Mouse (Mus musculus) stomach, embryonic 16.5 days (tissue): ENCODE data around the gene Tprn. TPM values are rescaled to one million over a fixed set of nuclear protein-coding genes. Genes with fewer than 3 reads are reported as not detected.

Source experiments
- ATAC-seq: fragments of 200-750 bp; cut with Nextera tagmentation; 2 replicates; pipeline ENCODE4 v1.8.0; 2017; ENCODE audit warnings: moderate number of reproducible peaks, moderate TSS enrichment; ENCODE audit not compliant: insufficient read depth, low FRiP score
- H3K27ac ChIP-seq: fragments of 300-500 bp; sonication (generic); 2 replicates; pipeline ENCODE4 v1.5.1; 2014; ENCODE audit warnings: low read length
- H3K27me3 ChIP-seq: fragments of 300-500 bp; sonication (generic); 2 replicates; pipeline ENCODE4 v1.6.1; 2014; ENCODE audit warnings: low read length, control low read depth, mixed read lengths; ENCODE audit not compliant: control insufficient read depth, insufficient read depth
- H3K36me3 ChIP-seq: fragments of 300-500 bp; sonication (generic); 2 replicates; pipeline ENCODE4 v1.6.1; 2014; ENCODE audit warnings: low read length; ENCODE audit not compliant: control insufficient read depth, insufficient read depth
- H3K4me1 ChIP-seq: fragments of 300-500 bp; sonication (generic); 2 replicates; pipeline ENCODE4 v1.6.1; 2014; ENCODE audit warnings: low read length, control low read depth, mixed read lengths; ENCODE audit not compliant: control insufficient read depth, insufficient read depth
- H3K4me2 ChIP-seq: fragments of 300-500 bp; sonication (generic); 2 replicates; pipeline ENCODE4 v1.6.1; 2014; ENCODE audit warnings: low read depth, low read length, mixed read lengths
- H3K4me3 ChIP-seq: fragments of 300-500 bp; sonication (generic); replicated peaks from 2 replicates; pipeline ENCODE4 v1.5.1; 2014; ENCODE audit warnings: mild to moderate bottlenecking, low read length
- H3K9ac ChIP-seq: fragments of 300-500 bp; sonication (generic); 2 replicates; pipeline ENCODE4 v1.6.1; 2014; ENCODE audit warnings: low read length
- H3K9me3 ChIP-seq: fragments of 300-500 bp; sonication (generic); replicated peaks from 2 replicates; pipeline ENCODE4 v1.6.1; 2016; ENCODE audit warnings: low read length, control low read depth; ENCODE audit not compliant: control insufficient read depth
- WGBS: fragments of 180-500 bp; shearing (Covaris S2); extraction: QIAGEN DNeasy Blood & Tissue Kit; methylation state at CpG from one replicate; pipeline ENCODE4 v1.1.7; 2014; 5-methylcytosine and 5-hydroxymethylcytosine counted together
- polyA plus RNA-seq: library from polyadenylated mRNA; unstranded; fragments of >200 nt; fragmentation: Nextera tagmentation; extraction: Ambion mirVana; gene quantifications from 2 replicates; pipeline ENCODE4 v1.2.1, GENCODE M21; 2015

Tprn gene
- polyA plus RNA-seq, 1 experiment from 2014 or later = 17.9 TPM

DNA sequence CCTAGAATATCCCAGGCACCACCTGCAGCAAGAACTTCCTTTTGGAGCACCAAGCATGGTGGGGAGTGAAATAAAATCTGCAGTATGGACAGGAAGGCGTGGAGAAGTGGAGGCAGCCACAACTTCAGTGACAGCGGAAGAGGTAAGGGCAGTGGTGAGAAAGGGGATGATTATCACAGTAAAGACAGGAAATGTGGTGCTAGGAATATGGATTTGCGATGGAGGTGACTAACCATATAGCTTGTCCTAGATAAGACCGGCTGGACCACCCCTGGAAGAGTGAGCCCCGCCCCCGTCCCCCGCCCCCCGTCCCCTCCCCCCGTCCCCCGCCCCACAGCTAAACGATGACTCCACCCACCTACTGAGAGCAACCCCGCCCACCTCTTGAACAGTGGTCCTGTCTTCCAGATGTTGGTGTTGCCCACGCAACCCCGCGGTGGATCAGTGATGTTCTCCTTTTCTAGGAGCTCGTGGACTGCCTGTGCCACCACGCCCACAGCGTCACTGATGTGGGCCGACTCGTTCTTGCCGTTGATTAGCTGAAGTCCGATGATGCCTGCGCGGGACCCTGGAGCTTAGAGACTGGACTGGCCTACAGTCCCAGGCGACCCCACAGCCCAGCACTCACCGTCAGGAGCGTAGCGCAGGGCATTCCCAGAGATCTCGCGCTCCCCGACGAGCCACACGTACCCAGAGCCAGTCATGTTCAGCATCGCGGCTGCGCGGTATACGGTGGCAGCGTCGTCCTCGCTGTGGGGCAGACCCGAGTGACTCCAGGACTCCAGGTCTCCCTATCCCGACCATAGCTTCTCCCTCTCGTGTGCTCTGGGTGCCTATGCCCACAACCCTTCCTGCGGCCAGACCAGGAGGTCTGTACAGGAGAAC is 42.5 kb downstream of the Tprn start:
- H3K4me3 ChIP-seq = peak overlapping the region; percentile 52
- H3K4me2 ChIP-seq = peak overlapping the region; percentile 67
- peaks cover 17% of the 10 kb centered on the region; the same call in 1 of the 2 replicates for H3K27me3 ChIP-seq
- no peaks in the 10 kb centered on the region for H3K36me3 ChIP-seq
- H3K9ac ChIP-seq = peak overlapping the region; percentile 49
- H3K27ac ChIP-seq = no peak overlapping the region
- no peaks in the 10 kb centered on the region for H3K9me3 ChIP-seq
- 3% methylated on average over 42 of the region's 45 CpGs for WGBS
- ATAC-seq = peak; percentile 37; the same call in 1 of the 2 replicates
- H3K4me1 ChIP-seq = 0 out of 2 replicates have a peak, but pooled peaks cover 2% of the 10 kb centered on the region

DNA sequence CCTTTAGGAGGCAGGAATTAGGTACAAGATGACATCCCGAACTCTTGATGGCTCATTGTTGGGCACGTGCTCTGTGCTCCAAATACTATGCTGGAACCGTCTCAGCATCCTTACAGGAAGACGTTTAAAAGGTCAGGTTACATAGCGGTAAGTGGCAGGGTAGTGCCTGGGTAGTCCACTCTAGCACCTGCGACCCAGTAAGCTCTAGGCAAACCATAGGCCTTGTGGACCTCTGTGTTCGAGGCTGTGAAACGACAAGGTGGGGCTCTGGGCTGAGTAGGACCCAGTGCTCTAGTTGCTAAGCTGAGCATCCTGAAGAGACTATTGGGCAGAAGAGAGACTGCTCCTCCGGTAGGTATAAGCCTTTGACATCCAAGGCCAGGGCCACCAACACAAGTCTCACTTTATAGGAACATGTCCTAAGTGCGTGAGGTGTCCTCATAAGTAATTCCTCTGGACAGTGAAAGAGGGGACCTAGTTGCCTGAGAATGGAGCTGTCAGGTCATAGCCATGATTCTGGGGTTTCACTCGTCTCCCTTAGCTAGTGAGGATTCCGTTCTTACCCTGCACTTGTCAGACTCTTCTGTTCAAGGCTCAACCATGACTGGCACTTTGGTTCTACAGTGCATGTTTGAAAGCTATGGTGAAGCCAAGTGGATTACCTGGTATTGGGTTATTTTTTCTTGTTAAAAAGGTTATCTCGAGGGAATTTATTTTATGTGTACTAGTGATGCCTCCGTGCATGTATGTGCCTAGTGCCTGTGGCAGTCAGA is 43.4 kb downstream of the Tprn start:
- Histone ChIP-seq H3K36me3 (no peaks in the 10 kb centered on the region), H3K9me3 (no peaks in the 10 kb centered on the region), H3K27ac (no peak overlapping the region), H3K4me3 (peak overlapping the region; percentile 52), H3K27me3 (peaks cover 23% of the 10 kb centered on the region), H3K9ac (peak overlapping the region; percentile 49; the same call in 1 of the 2 replicates), H3K4me1 (0 out of 2 replicates have a peak, but pooled peaks cover 2% of the 10 kb centered on the region), H3K4me2 (peak overlapping the region; percentile 67)
- ATAC-seq = no peak
- WGBS = 50% methylated on average over 14 of the region's 14 CpGs

GRCm38 (mm10) chr2:25310180-25310579 is 47.8 kb downstream of the Tprn start:
- peaks cover 49% of the 10 kb centered on the region for H3K27me3 ChIP-seq
- no peak for ATAC-seq
- H3K27ac ChIP-seq = no peak overlapping the region
- no peaks in the 10 kb centered on the region for H3K36me3 ChIP-seq
- no peak overlapping the region for H3K9ac ChIP-seq
- H3K4me2 ChIP-seq = no peak overlapping the region
- H3K4me1 ChIP-seq = no peaks in the 10 kb centered on the region
- no peaks in the 10 kb centered on the region for H3K9me3 ChIP-seq
- no peak overlapping the region for H3K4me3 ChIP-seq
- 53% methylated on average over 10 of the region's 10 CpGs for WGBS

DNA sequence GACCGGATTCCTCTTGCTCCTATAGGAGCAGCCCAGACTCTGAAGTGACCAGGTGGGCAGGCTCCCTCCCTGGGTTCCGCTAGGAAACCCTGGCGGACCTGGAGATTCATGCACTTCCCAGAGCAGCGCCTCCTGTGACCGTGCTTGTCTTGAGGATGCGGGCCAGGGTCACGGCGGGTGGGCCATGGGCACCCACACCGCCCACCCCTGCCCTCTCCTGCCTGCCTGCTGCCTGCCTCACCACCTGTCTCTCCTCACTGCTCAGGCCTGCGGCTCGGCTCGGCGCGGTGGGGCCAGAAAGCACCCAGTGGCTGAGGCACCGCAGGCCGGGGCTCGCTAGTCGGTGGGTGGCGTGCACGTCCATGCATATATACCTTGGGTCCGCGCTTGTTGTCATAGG is 48.6 kb downstream of the Tprn start:
- H3K4me1 ChIP-seq = no peaks in the 10 kb centered on the region
- H3K9ac ChIP-seq = 0 out of 2 replicates have a peak overlapping the region, but pooled peaks have one; percentile 4
- H3K9me3 ChIP-seq = no peaks in the 10 kb centered on the region
- peaks cover 42% of the 10 kb centered on the region for H3K27me3 ChIP-seq
- H3K36me3 ChIP-seq = no peaks in the 10 kb centered on the region
- H3K4me2 ChIP-seq = peak overlapping the region; percentile 45
- H3K27ac ChIP-seq = no peak overlapping the region
- WGBS = under 1% methylated on average over 22 of the region's 22 CpGs
- H3K4me3 ChIP-seq = peak overlapping the region; percentile 2
- ATAC-seq = no peak

- H3K36me3 ChIP-seq = no peaks in the 10 kb centered on the region
- H3K27ac ChIP-seq = no peak overlapping the region
- ATAC-seq = peak; percentile 59; the same call in 1 of the 2 replicates
- H3K27me3 ChIP-seq = peaks cover 38% of the 10 kb centered on the region
- no peaks in the 10 kb centered on the region for H3K4me1 ChIP-seq
- H3K4me3 ChIP-seq = peak overlapping the region; percentile 2; the same call in 1 of the 2 replicates
- H3K9me3 ChIP-seq = no peaks in the 10 kb centered on the region
- H3K9ac ChIP-seq = no peak overlapping the region
- H3K4me2 ChIP-seq = peak overlapping the region; percentile 45
- 6% methylated on average over 11 of the region's 11 CpGs for WGBS
Observed at GRCm38 (mm10) chr2:25311491-25311891, 49.1 kb downstream of the Tprn start.

- H3K27ac ChIP-seq = no peak overlapping the region
- no peaks in the 10 kb centered on the region for H3K9me3 ChIP-seq
- H3K4me3 ChIP-seq = peak overlapping the region; percentile 32
- ATAC-seq = no peak
- H3K36me3 ChIP-seq = no peaks in the 10 kb centered on the region
- H3K4me1 ChIP-seq = peaks cover 3% of the 10 kb centered on the region; the same call in 1 of the 2 replicates
- H3K27me3 ChIP-seq = peaks cover 29% of the 10 kb centered on the region
- H3K4me2 ChIP-seq = peak overlapping the region; percentile 52
- WGBS = 5% methylated on average over 31 of the region's 31 CpGs
- H3K9ac ChIP-seq = no peak overlapping the region
Observed at GRCm38 (mm10) chr2:25318119-25318966, 55.9 kb downstream of the Tprn start.

DNA sequence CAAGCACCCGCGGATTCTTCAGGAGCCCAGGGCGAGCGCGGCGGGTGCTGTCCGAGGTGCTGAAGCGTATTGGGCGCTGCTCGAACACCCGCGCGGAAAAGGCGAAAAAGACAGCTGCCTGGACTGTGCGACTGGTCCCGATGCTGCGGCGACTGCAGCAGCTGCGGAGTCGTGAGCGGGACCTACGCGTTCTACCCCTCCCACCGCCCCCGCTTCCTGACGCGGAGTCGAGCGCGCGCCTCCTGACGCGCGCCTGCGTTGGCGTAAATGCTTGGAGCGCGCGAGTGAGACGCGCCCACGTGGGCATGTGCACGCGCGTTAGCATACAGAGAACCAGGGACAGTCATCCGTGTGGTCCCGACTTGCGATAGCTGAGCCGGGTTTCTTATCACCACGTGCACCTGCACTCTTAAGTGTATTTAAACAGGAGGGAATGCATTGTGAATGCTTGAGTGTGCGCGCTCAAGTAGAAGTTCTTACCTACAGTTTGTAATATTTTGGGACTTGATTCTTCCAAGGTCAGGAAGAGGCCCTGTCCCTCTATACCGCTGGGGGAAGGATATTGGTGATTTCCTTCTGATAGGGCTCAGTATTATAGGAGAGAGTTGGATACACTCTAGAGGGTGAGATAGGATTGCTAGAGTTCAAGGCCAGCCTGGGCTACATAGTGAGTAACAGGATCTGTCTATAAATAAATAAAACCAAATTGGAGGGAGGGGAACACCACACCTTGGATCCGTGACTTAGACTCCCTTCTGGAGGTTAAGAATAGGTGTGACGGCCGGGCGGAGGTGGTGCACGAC is 56.8 kb downstream of the Tprn start, which contains the start of gene Grin1:
TSS of gene Grin1 (minus strand) at position 217 of the 803 bp plus-strand sequence.
- Histone ChIP-seq H3K27me3 (peaks cover 27% of the 10 kb centered on the region), H3K9ac (no peak within 1 kb of the TSS), H3K4me3 (peak within 1 kb of the TSS; percentile 32), H3K4me2 (peak within 1 kb of the TSS; percentile 52), H3K36me3 (no peaks in the 10 kb centered on the region), H3K4me1 (peaks cover 3% of the 10 kb centered on the region; the same call in 1 of the 2 replicates), H3K9me3 (no peaks in the 10 kb centered on the region), H3K27ac (no peak within 1 kb of the TSS)
- WGBS = 9% methylated on average over 58 of the region's 58 CpGs
- peak; percentile 53; the same call in 1 of the 2 replicates for ATAC-seq
